Mouse (Mus musculus): Measurements from ENCODE around the gene Slc27a4. TPM values are rescaled to one million over a fixed set of nuclear protein-coding genes. Genes with fewer than 3 reads are reported as not detected.
A peak's percentile ranks its signal among the peaks of the same experiment; 100 is the strongest.

The Slc27a4 gene
- polyA plus RNA-seq, 1 experiment = 26.8 TPM

DNA sequence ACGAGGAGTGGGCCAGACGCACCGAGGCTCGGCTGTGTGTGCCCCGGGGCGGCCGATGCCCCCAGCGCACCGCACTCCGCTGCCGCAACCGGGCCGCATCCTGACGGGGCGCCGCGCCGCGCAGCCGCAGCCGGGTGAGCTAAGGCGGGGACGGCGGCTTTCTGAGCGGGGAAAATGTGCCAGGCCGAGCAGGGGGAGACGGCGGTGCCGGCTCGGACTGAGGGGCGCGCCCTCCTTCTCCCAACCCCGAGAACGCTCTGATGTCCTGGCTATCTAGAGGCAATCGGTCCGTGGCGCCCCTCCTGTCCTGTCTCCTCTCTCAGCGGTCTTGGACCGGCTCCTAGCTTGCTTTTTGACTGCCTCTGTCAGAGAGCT lies 380 bp downstream of the Slc27a4 start:
- peak overlapping the region; percentile 37 for H3K4me3 ChIP-seq
- H3K79me2 ChIP-seq (ENCODE audit: control insufficient read depth, insufficient read depth) = no peaks in the 10 kb centered on the region
- H3ac ChIP-seq (ENCODE audit: control insufficient read depth, insufficient read length) = peak overlapping the region; percentile 38
- TF ChIP-seq MYOD1 (IDR thresholded peaks at IDR 0.05; ENCODE audit: control insufficient read depth in 1 of 3, insufficient read length in 2 of 3, low read depth in 2 of 3) (no peak), POLR2A (IDR thresholded peaks at IDR 0.05; ENCODE audit: insufficient read length, low read depth) (no peak), SRF (IDR thresholded peaks at IDR 0.05; ENCODE audit: control insufficient read depth, insufficient read length, low read depth) (no peak), TCF3 (IDR thresholded peaks at IDR 0.05; ENCODE audit: insufficient read length, low read depth) (no peak), MAX (IDR thresholded peaks at IDR 0.05; ENCODE audit: low read depth) (no peak)
- H3K4me2 ChIP-seq (ENCODE audit: low read depth) = peak overlapping the region; percentile 84
- peaks cover 11% of the 10 kb centered on the region for H3K36me3 ChIP-seq (ENCODE audit: control insufficient read depth, insufficient read depth)
- no peaks in the 10 kb centered on the region for H3K27me3 ChIP-seq (ENCODE audit: control insufficient read depth, insufficient read depth, insufficient read length)

DNA sequence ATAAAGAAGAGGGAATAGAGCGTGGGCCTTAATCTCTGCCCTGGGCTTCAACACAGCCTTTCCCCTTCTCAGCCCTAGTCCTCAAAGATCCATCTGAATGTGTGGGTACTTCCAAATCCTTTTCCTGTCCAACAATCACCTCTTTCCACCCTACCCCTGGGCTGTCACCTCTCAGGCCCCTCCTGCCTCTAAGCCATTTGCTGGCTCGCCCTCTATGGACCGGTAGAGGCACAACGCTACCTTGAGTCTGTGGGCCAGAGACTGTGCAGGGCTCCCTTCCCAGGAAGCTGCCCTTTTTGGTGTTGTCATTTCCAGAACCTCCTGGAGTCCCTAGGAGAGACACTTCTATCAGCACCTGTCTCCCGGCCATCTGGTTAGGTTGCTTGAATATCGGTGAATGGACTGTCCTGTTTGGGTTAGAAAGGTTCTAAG lies 982 bp downstream of the Slc27a4 start:
- Histone ChIP-seq H3K4me2 (ENCODE audit: low read depth) (peak overlapping the region; percentile 84), H3K27me3 (ENCODE audit: control insufficient read depth, insufficient read depth, insufficient read length) (no peaks in the 10 kb centered on the region), H3K79me2 (ENCODE audit: control insufficient read depth, insufficient read depth) (no peaks in the 10 kb centered on the region), H3K36me3 (ENCODE audit: control insufficient read depth, insufficient read depth) (peaks cover 11% of the 10 kb centered on the region), H3ac (ENCODE audit: control insufficient read depth, insufficient read length) (peak overlapping the region; percentile 38), H3K4me3 (peak overlapping the region; percentile 37)
- TF ChIP-seq USF1 (IDR thresholded peaks at IDR 0.05; ENCODE audit: low read depth) = no peak

DNA sequence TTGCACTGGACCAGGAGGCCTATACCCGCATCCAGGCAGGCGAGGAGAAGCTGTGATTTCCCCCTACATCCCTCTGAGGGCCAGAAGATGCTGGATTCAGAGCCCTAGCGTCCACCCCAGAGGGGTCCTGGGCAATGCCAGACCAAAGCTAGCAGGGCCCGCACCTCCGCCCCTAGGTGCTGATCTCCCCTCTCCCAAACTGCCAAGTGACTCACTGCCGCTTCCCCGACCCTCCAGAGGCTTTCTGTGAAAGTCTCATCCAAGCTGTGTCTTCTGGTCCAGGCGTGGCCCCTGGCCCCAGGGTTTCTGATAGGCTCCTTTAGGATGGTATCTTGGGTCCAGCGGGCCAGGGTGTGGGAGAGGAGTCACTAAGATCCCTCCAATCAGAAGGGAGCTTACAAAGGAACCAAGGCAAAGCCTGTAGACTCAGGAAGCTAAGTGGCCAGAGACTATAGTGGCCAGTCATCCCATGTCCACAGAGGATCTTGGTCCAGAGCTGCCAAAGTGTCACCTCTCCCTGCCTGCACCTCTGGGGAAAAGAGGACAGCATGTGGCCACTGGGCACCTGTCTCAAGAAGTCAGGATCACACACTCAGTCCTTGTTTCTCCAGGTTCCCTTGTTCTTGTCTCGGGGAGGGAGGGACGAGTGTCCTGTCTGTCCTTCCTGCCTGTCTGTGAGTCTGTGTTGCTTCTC lies 13.4 kb downstream of the Slc27a4 start:
- no peak overlapping the region for H3K4me2 ChIP-seq (ENCODE audit: low read depth)
- no peak overlapping the region for H3K4me3 ChIP-seq
- H3K79me2 ChIP-seq (ENCODE audit: control insufficient read depth, insufficient read depth) = no peaks in the 10 kb centered on the region
- no peak overlapping the region for H3ac ChIP-seq (ENCODE audit: control insufficient read depth, insufficient read length)
- no peaks in the 10 kb centered on the region for H3K27me3 ChIP-seq (ENCODE audit: control insufficient read depth, insufficient read depth, insufficient read length)
- TF ChIP-seq MYOD1 (IDR thresholded peaks at IDR 0.05; ENCODE audit: control insufficient read depth in 1 of 3, insufficient read length in 2 of 3, low read depth in 2 of 3) (no peak), MAX (IDR thresholded peaks at IDR 0.05; ENCODE audit: low read depth) (no peak), TCF12 (IDR thresholded peaks at IDR 0.05; ENCODE audit: insufficient read depth, poor library complexity, severe bottlenecking) (no peak), USF1 (IDR thresholded peaks at IDR 0.05; ENCODE audit: low read depth) (no peak), SRF (IDR thresholded peaks at IDR 0.05; ENCODE audit: control insufficient read depth, insufficient read length, low read depth) (no peak), MYOG (IDR thresholded peaks at IDR 0.05; ENCODE audit: control insufficient read depth in 1 of 3, insufficient read depth in 1 of 3, insufficient read length in 2 of 3, low read depth in 2 of 3) (no peak), POLR2A (IDR thresholded peaks at IDR 0.05; ENCODE audit: insufficient read length, low read depth) (no peak), TCF3 (IDR thresholded peaks at IDR 0.05; ENCODE audit: insufficient read length, low read depth) (no peak), POLR2AphosphoS2 (IDR thresholded peaks at IDR 0.05; ENCODE audit: insufficient read length, low read depth) (no peak), CEBPB (IDR thresholded peaks at IDR 0.05; ENCODE audit: insufficient read depth, poor library complexity, severe bottlenecking) (no peak)
- peaks cover 10% of the 10 kb centered on the region for H3K36me3 ChIP-seq (ENCODE audit: control insufficient read depth, insufficient read depth)

DNA sequence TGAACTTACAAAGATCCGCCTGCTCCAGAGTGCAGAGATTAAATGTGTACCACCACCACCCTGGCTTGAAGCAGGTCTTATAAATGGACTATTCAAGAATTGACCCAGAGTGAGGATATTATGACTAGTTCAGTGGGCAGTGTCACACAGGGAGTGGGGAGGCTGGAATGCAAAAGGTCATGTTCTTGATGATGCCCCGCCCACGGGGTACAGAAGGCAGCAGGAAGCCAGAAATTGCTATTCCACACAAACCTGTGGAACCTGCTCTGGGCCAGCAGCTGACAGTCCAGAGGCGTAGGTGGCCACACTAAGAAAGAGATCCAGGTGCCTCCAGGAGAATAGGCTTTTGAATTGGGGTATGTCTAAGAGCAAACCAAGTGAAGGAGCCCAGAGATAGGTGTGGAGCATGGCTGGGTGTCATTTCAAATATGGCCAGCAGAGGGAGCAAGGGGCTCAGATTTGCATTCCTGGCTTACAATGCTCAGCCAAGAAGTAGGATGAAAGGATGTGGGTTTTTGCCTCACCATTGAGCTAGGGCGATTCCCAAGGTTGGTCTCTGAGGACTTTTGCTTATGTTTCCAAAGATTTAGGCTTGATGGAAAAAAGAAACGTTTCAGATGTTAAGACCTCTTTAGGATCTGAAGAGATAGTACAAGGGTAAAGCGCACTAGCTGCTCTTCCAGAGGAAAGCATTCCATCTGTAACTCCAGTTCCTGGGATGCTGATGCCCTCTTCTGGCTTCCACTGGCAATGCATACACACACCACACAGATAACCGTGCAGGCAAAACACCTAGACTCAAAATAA lies 15.2 kb downstream of the Slc27a4 start:
- Histone ChIP-seq H3K27me3 (ENCODE audit: control insufficient read depth, insufficient read depth, insufficient read length) (no peaks in the 10 kb centered on the region), H3K36me3 (ENCODE audit: control insufficient read depth, insufficient read depth) (peaks cover 10% of the 10 kb centered on the region), H3K79me2 (ENCODE audit: control insufficient read depth, insufficient read depth) (no peaks in the 10 kb centered on the region), H3K4me3 (no peak overlapping the region), H3ac (ENCODE audit: control insufficient read depth, insufficient read length) (no peak overlapping the region), H3K4me2 (ENCODE audit: low read depth) (no peak overlapping the region)
- TF ChIP-seq MYOG (IDR thresholded peaks at IDR 0.05; ENCODE audit: control insufficient read depth in 1 of 3, insufficient read depth in 1 of 3, insufficient read length in 2 of 3, low read depth in 2 of 3) = no peak
- TF ChIP-seq MAX (IDR thresholded peaks at IDR 0.05; ENCODE audit: low read depth) = no peak
- no peak for TF ChIP-seq CEBPB (IDR thresholded peaks at IDR 0.05; ENCODE audit: insufficient read depth, poor library complexity, severe bottlenecking)
- TF ChIP-seq POLR2AphosphoS2 (IDR thresholded peaks at IDR 0.05; ENCODE audit: insufficient read length, low read depth) = no peak
- TF ChIP-seq USF1 (IDR thresholded peaks at IDR 0.05; ENCODE audit: low read depth) = no peak
- TF ChIP-seq E2F4 (IDR thresholded peaks at IDR 0.05; ENCODE audit: insufficient read depth) = no peak
- TF ChIP-seq TCF3 (IDR thresholded peaks at IDR 0.05; ENCODE audit: insufficient read length, low read depth) = no peak
- no peak for TF ChIP-seq SRF (IDR thresholded peaks at IDR 0.05; ENCODE audit: control insufficient read depth, insufficient read length, low read depth)
- TF ChIP-seq MYOD1 (IDR thresholded peaks at IDR 0.05; ENCODE audit: control insufficient read depth in 1 of 3, insufficient read length in 2 of 3, low read depth in 2 of 3) = no peak
- no peak for TF ChIP-seq POLR2A (IDR thresholded peaks at IDR 0.05; ENCODE audit: insufficient read length, low read depth)
- TF ChIP-seq TCF12 (IDR thresholded peaks at IDR 0.05; ENCODE audit: insufficient read depth, poor library complexity, severe bottlenecking) = no peak
- no peak for TF ChIP-seq REST (IDR thresholded peaks at IDR 0.05; ENCODE audit: insufficient read depth, insufficient read length)

GRCm38 (mm10) chr2:29819363-29819762 lies 16.9 kb downstream of the Slc27a4 start:
- H3ac ChIP-seq (ENCODE audit: control insufficient read depth, insufficient read length) = no peak overlapping the region
- no peak for TF ChIP-seq MAX (IDR thresholded peaks at IDR 0.05; ENCODE audit: low read depth)
- no peak for TF ChIP-seq USF1 (IDR thresholded peaks at IDR 0.05; ENCODE audit: low read depth)
- TF ChIP-seq REST (IDR thresholded peaks at IDR 0.05; ENCODE audit: insufficient read depth, insufficient read length) = no peak
- TF ChIP-seq POLR2A (IDR thresholded peaks at IDR 0.05; ENCODE audit: insufficient read length, low read depth) = no peak
- TF ChIP-seq MYOD1 (IDR thresholded peaks at IDR 0.05; ENCODE audit: control insufficient read depth in 1 of 3, insufficient read length in 2 of 3, low read depth in 2 of 3) = no peak
- TF ChIP-seq POLR2AphosphoS2 (IDR thresholded peaks at IDR 0.05; ENCODE audit: insufficient read length, low read depth) = no peak
- no peak for TF ChIP-seq CEBPB (IDR thresholded peaks at IDR 0.05; ENCODE audit: insufficient read depth, poor library complexity, severe bottlenecking)
- no peak for TF ChIP-seq TCF12 (IDR thresholded peaks at IDR 0.05; ENCODE audit: insufficient read depth, poor library complexity, severe bottlenecking)
- TF ChIP-seq SRF (IDR thresholded peaks at IDR 0.05; ENCODE audit: control insufficient read depth, insufficient read length, low read depth) = no peak
- TF ChIP-seq E2F4 (IDR thresholded peaks at IDR 0.05; ENCODE audit: insufficient read depth) = no peak
- TF ChIP-seq MYOG (IDR thresholded peaks at IDR 0.05; ENCODE audit: control insufficient read depth in 1 of 3, insufficient read depth in 1 of 3, insufficient read length in 2 of 3, low read depth in 2 of 3) = no peak
- no peak for TF ChIP-seq TCF3 (IDR thresholded peaks at IDR 0.05; ENCODE audit: insufficient read length, low read depth)
- H3K4me3 ChIP-seq = no peak overlapping the region

More at GRCm38 (mm10) chr2:29819363-29819762, 16.9 kb downstream of the Slc27a4 start:
- no peaks in the 10 kb centered on the region for H3K79me2 ChIP-seq (ENCODE audit: control insufficient read depth, insufficient read depth)
- H3K27me3 ChIP-seq (ENCODE audit: control insufficient read depth, insufficient read depth, insufficient read length) = no peaks in the 10 kb centered on the region
- no peaks in the 10 kb centered on the region for H3K36me3 ChIP-seq (ENCODE audit: control insufficient read depth, insufficient read depth)
- H3K4me2 ChIP-seq (ENCODE audit: low read depth) = no peak overlapping the region

Measured in myocyte (in vitro differentiated cells).